Mouse (Mus musculus) lung, postnatal 36 days (tissue): ENCODE measurements at regions not wholly inside any gene's neighbourhood (a gene's known extent, or its start where the extent isn't known, plus 50 kb on each side); places are given as distances from the start of the nearest gene placed in this dataset.
"Not testable (repeated sequence)": the region's sequence is repeated elsewhere in the genome, so short reads cannot be mapped to it uniquely, and the experiment has no call there.

Experiments used
- DNase-seq: peaks from one replicate; pipeline ENCODE4 v3.0.0; 2022; ENCODE audit warnings: mixed read lengths

DNA sequence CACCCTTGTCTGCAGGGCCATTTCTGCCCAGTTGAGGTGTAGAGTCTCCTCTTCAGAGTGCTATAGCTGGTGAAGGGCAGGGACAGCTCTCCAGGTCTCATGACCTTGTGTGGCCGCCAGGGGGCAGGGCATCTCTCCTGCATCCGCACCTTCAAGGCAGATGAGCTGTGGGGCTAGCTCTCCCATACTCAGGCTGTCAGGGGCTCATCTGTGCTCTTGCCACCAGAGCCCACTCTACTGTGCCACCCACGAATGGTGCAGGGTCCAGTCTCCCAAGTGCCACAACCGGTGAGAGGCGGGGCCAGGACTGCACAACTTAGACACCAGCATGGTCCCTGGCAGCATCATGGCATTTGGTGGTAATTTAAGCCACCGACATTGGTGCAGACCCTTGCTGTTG lies 111.3 kb downstream of the Syt10 start:
- DNase-seq = peak; percentile 1

GRCm38 (mm10) chr15:89724356-89724755 lies 117.3 kb downstream of the Syt10 start:
- DNase-seq = no peak

- no peak for DNase-seq
These were observed 105.5 kb upstream of the Rabl2 start for GRCm38 (mm10) chr15:89697221-89697620.

GRCm38 (mm10) chr15:89676366-89676765 lies 84.6 kb upstream of the Rabl2 start:
- no peak for DNase-seq

DNA sequence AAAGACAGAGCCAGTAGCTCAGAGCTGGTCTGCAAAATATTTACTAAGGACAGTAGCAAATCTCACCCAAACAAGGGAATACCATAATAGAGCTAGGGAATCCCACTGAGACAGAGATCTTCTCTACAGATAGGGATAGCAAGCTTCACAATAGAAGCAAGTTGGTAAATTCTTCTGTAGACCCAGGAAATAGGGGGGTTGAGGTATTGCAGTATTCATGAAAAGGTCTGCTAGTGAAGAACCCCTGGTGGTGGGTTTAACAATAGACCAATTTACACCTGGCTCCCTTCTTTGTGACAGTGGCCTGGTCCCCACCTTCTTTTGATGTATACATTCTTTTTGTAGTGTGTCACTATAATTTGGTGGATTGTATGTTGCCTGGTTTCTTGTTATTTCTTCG lies 64.8 kb upstream of the Rabl2 start:
- not testable (repeated sequence) for DNase-seq
